Mouse (Mus musculus) stomach, postnatal 0 days (tissue): ENCODE measurements around the gene Ldlrap1.

Experiments
- CTCF ChIP-seq: IDR thresholded peaks from 2 replicates; pipeline ENCODE4 v1.5.1; 2016; ENCODE audit warnings: antibody characterized with exemption, low read depth, mild to moderate bottlenecking, moderate library complexity
- EP300 ChIP-seq: optimal IDR thresholded peaks from 2 replicates; pipeline ENCODE3; 2016; ENCODE audit warnings: antibody characterized with exemption

- no peak for TF ChIP-seq CTCF
- TF ChIP-seq EP300 = no peak
These were observed 7.0 kb downstream of the Ldlrap1 start for GRCm38 (mm10) chr4:134760793-134761201.
